Mouse (Mus musculus): ENCODE measurements around the gene Abca7. TPM values are rescaled to one million over a fixed set of nuclear protein-coding genes. Genes with fewer than 3 reads are reported as not detected.
A peak's percentile ranks its signal among the peaks of the same experiment; 100 is the strongest.

Gene Abca7
- total RNA-seq, 4 experiments from 2014 or later = 21.6 to 35.5 (median 27.8) TPM

DNA sequence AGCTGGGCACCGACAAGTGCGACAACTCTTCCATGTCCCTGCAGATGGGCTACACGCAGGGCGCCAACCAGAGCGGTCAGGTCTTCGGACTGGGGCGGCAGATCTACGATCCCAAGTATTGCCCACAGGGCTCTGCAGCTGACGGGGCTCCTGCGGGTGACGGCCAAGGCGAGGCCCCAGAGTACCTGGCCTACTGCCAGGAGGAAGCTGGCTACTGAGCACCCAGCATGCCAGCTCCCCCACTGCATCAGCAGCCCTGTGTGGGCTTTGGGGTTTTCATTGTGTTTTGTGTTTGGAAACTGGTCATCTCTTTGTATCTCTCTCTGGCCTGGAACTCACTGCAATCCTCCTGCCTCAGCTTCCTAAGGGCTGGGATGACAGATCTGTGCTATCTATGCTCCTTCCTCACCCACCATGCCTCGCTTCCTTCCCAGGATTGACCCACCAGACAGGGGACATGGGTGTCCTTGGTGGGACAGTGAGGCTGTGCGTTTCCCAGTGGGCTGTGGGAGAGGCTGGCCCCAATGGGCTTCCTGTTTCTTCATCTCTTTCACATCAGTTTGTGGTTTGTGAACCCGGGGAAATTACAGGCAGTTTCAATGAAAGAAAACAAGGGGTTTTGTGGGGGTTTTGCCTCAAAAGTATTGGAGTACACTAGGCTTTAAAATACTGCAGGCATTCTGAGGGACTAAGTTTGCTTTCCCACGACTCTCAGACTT is 1.7 kb upstream of the Abca7 start:
- no peak for DNase-seq

DNA sequence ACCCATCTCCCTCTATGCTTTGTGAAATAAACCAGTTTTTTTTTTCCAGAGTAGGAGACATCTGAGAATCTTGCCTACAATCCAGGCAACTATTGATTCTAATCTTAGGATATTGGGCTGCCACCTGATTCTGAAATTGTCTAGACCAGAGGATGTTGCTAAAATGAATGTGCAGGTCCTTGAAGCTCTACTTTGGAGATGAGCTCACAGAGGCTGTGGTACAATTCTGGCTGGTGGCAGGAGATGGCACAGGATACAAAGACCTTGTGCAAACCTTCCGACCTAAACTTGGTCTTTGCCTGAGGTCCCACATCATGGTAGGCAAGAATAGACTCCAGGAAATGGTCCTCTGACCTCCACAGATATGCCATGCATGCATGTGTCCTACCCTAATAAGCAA is 658 bp upstream of the Abca7 start:
- no peak for DNase-seq

DNA sequence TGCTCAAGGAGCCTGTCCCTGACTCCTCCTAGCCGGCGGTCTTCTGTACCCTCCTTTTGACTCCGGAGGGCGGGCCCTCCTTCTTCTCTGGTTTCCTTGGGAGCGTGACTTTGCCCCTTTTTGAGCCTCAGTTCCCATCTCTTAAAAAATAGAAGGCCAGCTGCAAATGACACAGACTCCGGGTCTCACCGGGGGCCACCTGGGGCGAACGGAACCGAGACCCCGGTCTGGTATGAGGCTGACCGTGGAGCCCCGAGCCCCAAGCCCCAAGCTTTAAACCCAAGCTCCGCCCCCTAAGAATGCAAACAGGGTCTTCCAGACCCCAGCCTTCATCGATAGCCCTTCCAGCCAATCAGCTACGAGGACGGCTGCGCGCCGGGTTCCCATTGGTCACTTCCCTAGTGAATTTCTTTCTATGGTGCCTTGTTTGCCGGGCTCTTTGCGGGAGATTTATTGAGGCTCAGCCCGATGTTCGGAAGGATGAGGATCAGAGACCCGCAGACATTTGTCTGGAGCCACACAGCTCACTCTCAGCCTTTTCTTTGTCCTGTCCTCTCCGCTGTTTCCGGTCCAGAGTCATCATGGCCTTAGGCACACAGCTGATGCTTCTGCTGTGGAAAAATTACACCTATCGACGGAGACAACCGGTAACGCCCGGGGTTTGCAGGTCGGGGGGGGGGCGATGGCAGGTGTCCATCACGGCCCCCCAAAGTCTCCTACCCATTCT is 903 bp downstream of the Abca7 start:
- DNase-seq = no peak

- no peak for DNase-seq
Measured at GRCm38 (mm10) chr10:79997819-79998218, 1.5 kb downstream of the Abca7 start.

GRCm38 (mm10) chr10:80001945-80002344 is 5.7 kb downstream of the Abca7 start:
- no peak for DNase-seq

- DNase-seq = no peak
Measured at GRCm38 (mm10) chr10:80002829-80003228, 6.5 kb downstream of the Abca7 start.

DNA sequence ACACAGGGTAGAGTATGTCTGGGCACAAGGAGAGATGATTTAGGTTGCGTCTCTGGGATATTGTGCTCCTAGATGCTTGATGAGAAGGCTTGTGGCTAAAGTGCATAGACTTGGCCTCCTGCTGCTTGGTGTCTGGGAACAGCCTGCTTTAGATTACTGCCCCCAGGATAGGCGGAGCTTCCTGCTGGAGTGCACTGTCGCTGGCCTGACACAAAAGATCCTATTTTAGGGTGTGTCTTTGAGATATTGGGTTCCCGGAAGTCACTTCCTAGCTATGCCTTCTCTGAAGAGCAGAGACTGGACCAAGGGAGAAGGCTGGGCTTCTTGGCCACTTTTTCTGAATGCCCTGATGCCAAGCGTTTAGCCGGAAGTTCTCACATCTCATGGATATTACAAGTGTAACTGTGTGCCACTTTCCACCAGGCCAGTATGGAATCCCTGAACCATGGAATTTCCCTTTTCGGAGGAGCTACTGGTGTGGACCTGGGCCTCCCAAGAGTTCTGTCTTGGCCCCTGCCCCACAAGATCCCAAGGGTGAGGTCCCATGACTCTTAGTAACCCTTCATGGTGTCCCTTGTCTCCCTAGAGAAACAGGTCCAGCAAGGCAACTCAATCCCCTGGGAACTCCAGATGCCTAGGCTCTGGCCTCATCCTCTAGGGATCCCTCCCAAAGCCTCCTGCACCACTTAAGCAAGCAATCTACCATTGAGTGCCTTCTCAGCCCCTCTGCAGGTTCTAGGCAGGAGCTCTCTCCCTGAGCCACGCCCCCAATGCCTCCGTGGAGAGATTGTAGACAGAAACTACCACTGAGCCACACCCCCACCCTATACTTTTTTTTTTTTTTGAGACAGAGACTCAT is 7.3 kb downstream of the Abca7 start:
- DNase-seq = no peak

GRCm38 (mm10) chr10:80004233-80004705 is 8.0 kb downstream of the Abca7 start:
- peak; percentile 84 for DNase-seq

GRCm38 (mm10) chr10:80011740-80012139 is 15.4 kb downstream of the Abca7 start:
- DNase-seq = no peak

DNA sequence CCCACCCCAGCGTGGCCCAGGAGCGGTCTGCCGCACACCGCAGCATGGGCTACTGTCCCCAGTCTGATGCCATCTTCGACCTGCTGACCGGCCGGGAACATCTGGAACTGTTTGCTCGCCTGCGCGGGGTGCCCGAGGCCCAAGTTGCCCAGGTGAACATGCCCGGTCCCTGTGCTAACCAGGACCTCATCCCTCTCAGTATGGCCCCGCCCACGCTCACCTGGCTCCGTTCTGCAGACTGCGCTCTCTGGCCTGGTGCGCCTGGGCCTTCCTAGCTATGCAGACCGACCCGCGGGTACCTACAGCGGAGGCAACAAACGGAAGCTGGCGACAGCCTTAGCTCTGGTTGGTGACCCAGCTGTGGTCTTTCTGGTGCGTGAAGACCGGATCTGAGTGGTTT is 17.3 kb downstream of the Abca7 start:
- no peak for DNase-seq

DNA sequence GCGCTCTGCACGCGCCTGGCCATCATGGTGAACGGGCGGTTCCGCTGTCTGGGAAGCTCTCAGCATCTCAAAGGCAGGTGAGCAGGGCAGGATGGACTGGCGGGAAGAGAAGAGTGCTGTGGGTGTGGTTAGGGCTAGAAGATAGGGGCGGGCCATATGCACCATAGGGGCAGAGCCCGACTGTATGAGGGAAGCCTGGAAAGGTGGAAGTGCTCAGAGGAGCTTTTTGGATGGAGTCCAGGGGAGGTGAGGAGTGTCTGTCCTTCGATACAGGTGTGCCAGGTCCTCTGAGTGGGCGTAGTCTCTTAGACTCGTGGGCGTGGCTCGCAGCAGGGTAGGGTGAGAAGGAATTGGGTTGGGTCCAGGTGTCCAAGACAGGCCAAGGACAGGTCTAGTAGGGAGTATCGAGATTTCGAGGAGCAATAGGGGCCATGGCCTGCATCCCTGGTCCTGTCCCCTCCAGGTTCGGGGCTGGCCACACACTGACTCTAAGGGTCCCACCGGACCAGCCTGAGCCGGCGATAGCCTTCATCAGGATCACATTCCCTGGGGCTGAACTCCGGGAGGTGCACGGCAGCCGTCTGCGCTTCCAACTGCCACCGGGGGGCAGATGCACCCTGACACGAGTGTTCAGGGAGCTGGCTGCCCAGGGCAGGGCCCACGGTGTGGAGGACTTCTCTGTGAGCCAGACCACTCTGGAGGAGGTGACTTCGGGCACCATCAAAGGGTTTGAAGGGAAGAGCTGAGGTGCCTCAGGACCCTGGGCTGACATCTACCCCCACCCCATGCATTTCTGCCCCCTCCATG is 18.4 kb downstream of the Abca7 start:
- no peak for DNase-seq

DNA sequence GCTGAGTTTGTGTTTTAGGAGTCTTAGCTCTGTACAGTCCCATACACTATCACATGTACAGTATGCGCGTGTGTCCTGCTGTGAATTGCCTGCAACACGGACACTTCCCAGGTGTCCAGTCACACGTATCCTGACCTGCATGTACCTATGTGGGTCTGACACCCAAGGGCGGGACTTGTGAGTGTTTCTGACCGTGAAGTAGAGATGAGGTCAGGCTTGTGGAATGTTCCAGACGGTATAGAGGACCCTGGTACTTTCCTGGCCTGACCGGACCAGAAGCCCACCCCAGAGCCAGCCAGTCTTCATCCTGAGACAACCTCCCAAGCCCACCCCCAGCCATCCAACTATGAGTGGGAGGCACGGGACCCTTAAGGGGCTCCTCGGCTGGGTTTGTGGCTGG is 19.3 kb downstream of the Abca7 start:
- no peak for DNase-seq

DNA sequence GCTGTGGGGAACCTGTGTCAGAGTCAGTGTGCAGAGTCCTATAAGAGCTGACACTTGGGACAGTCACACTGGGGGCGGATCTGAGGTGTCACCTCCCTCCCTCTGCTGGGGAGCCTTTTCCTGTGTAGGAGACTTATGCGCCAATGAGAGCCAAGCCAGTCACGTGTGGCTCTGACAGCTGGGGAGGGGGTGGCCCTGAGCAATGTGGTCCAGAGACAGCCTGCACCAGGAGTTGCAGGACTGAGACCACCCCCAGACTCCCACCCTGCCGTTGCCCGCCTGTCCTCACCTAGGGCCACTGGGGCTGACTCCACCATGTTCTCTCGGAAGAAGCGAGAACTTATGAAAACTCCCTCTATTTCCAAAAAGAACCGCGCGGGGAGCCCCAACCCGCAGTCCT is 20.2 kb downstream of the Abca7 start, which contains the start of gene Arhgap45:
Gene Arhgap45 (plus strand): TSS at position 143 of the 400 bp plus-strand sequence.
- DNase-seq = no peak

DNA sequence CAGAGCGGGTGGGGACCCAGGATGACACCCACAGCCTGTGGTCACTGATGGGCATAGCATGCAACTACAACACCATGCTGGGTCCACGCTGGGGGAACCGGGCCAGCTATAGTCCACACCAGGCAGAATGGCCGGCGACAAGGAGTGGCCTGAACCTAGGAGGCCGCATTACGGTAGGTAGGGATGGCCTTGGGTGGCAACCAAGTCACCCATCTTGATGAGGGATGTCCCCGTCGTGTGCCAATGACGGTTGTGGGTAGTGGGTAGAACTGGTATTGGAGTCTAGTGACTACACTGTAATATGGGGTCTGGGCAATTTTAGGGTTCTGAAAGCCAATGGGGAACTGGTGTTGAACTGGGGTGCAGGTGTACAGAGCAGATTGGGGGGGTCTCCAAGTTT is 20.6 kb downstream of the Abca7 start:
- DNase-seq = no peak

DNA sequence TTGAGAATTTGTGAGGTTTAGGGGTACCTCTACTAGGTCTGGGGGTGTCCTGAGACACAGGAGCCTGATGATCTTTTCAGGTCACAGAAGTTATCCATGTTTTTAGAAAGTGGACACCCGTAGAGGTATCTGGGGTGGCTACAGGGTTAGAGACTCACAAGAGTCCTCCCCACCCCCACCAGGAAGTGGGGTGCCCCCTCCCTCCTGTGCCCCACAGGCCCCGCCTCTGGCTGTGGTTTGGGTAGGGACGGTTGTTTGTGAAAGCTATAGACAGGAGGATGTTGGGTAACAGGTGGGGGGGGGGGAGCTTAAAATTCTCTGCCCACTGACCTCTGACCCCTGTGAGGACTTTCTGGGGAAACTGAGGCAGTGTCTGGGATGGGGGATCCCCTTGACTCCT is 21.1 kb downstream of the Abca7 start:
- DNase-seq = no peak

DNA sequence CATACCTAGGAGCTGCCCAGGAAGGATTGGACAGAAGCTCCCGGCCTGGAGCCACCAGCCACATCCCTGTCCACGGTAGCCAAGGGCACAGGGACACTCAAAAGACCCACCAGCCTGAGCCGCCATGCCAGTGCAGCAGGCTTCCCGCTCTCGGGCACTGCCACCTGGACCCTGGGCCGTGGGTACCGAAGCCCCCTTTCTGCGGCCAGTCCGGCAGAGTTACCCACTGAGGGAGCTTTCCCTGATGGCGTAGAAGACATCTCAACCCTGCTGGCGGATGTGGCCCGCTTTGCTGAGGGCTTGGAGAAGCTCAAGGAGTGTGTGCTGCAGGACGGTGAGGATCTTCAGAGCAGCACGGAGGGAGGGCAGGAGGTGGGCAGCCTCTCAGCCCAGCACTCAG is 21.5 kb downstream of the Abca7 start:
- no peak for DNase-seq

- no peak for DNase-seq
Measured at GRCm38 (mm10) chr10:80018739-80019297, 22.5 kb downstream of the Abca7 start.

GRCm38 (mm10) chr10:80019471-80020131 is 23.3 kb downstream of the Abca7 start:
- no peak for DNase-seq

DNA sequence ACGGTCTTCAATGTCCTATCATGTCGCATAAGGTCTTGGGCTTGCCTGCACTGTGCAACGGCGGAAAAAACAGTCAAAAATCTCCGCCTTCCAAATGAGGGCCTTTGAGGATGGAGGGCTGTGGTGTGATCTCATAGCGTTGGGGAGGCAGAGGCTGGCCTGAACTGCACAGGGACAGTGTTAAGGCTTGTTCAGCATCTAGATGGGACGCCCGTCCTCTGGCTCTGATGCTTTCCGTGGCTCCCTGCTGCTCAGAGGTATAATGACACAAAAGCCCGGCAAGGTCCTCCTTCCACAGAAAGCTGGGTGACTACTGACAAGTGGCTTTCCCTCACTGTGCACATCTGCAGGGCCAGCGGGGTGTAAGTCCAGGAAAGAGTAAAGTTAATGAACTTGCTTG is 23.9 kb downstream of the Abca7 start:
- no peak for DNase-seq

DNA sequence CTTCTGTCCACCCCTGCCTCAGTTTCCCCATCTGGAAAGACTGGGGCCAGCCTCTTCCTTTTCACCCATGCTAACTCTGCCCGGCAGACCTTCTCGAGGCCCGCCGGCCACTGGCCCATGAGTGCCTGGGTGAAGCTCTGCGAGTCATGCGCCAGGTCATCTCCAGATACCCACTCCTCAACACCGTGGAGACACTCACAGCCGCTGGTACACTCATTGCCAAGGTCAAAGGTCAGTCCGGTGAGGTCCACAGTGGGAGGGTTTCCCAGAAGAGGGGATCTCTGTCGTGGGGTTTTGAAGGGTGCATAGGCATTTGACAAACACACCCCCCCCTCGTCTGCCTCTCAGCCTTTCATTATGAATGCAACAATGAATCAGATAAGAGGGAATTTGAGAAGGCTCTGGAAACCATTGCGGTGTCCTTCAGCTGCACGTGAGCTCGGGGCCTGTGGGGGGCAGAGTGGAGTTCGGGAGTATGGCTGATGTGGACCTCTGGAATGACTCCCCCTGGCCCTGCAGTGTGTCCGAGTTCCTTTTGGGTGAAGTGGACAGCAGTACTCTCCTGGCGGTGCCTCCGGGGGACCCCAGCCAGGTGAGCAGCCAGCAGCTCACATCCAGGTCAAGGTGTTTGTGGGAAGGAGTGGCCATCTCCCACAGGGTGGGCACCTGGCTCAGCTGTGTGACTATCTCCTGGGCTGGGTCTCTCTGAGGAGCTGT is 24.5 kb downstream of the Abca7 start:
- DNase-seq = no peak

DNA sequence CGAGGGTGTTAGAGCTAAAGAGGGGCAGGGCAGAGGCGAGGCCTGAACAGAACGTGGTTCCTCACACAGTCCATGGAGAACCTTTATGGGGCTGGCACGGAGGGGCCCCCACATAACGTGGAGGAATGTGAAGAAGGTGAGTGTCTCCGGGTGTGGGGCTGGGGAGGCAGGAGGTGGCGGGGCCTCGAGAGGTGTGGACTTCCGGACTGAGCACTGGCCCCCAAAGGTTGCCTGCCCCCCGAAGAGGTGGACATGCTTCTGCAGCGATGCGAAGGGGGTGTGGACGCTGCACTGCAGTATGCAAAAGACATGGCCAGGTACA is 25.0 kb downstream of the Abca7 start:
- DNase-seq = no peak

All from adrenal gland, adult 8-10 months (tissue).